Mouse (Mus musculus) brain, adult 2 months (tissue): ENCODE data around the gene Gm29644.
"Not testable (repeated sequence)": the region's sequence is repeated elsewhere in the genome, so short reads cannot be mapped to it uniquely, and the experiment has no call there.

Experiments
- DNase-seq: peaks from one replicate; pipeline ENCODE4 v3.0.0; 2011; ENCODE audit warnings: low read depth, low spot score

Gm29644 gene

GRCm38 (mm10) chrY:70303187-70303586, at the start of gene Gm29644, which contains the start of gene Gm29423:
Gene Gm29644 (minus strand): TSS chrY:70303343.
Gene Gm29423 (minus strand): TSS chrY:70303287.
- not testable (repeated sequence) for DNase-seq

- not testable (repeated sequence) for DNase-seq
Measured at GRCm38 (mm10) chrY:70273542-70273941, 29.6 kb downstream of the Gm29644 start, which contains the start of gene Gm21118. Gene Gm21118 (minus strand): TSS chrY:70273642.
